Mouse (Mus musculus) limb, embryonic 10.5 days (tissue): ENCODE results near the gene Txndc11. TPM values are rescaled to one million over a fixed set of nuclear protein-coding genes. Genes with fewer than 3 reads are reported as not detected.

Experiments
- DNase-seq: peaks from one replicate; pipeline ENCODE4 v3.0.0-alpha.2; 2017; ENCODE audit warnings: low spot score
- H3K27ac ChIP-seq: fragments of 300-500 bp; sonication (generic); 2 replicates; pipeline ENCODE4 v1.5.1; 2016; ENCODE audit warnings: mild to moderate bottlenecking
- H3K27me3 ChIP-seq: fragments of 300-500 bp; sonication (generic); 2 replicates; pipeline ENCODE4 v1.6.1; 2016; ENCODE audit warnings: low read depth, mild to moderate bottlenecking; ENCODE audit not compliant: poor library complexity, severe bottlenecking
- H3K36me3 ChIP-seq: fragments of 300-500 bp; sonication (generic); 2 replicates; pipeline ENCODE4 v1.6.1; 2016; ENCODE audit warnings: mild to moderate bottlenecking, moderate library complexity
- H3K4me1 ChIP-seq: fragments of 300-500 bp; sonication (generic); 2 replicates; pipeline ENCODE4 v1.6.1; 2016
- H3K4me3 ChIP-seq: fragments of 300-500 bp; sonication (generic); 2 replicates; pipeline ENCODE4 v1.5.1; 2016; ENCODE audit warnings: mild to moderate bottlenecking, moderate library complexity
- H3K9me3 ChIP-seq: fragments of 300-500 bp; sonication (generic); replicated peaks from 2 replicates; pipeline ENCODE4 v1.6.1; 2016; ENCODE audit warnings: mild to moderate bottlenecking
- WGBS: fragments of 180-500 bp; shearing (Covaris S2); methylation state at CpG from one replicate; pipeline ENCODE4 v1.1.7; 2016; 5-methylcytosine and 5-hydroxymethylcytosine counted together
- polyA plus RNA-seq: library from polyadenylated mRNA; unstranded; fragments of >200 nt; fragmentation: Nextera tagmentation; extraction: Ambion mirVana; gene quantifications from 2 replicates; pipeline ENCODE4 v1.2.1, GENCODE M21; 2016

Txndc11 gene
- polyA plus RNA-seq, 1 experiment from 2014 or later, result 33.4 TPM

- 89% methylated on average over 11 of the region's 11 CpGs for WGBS
- peaks cover 9% of the 10 kb centered on the region for H3K4me1 ChIP-seq
- H3K27ac ChIP-seq, result no peak overlapping the region
- no peaks in the 10 kb centered on the region for H3K9me3 ChIP-seq
- DNase-seq, result no peak
- H3K4me3 ChIP-seq, result no peak overlapping the region
- no peaks in the 10 kb centered on the region for H3K36me3 ChIP-seq
- H3K27me3 ChIP-seq, result no peaks in the 10 kb centered on the region
Observed at GRCm38 (mm10) chr16:11051134-11051533, 83.3 kb downstream of the Txndc11 start.

- WGBS, result 86% methylated on average over 2 of the region's 2 CpGs
Observed at GRCm38 (mm10) chr16:11050226-11050625, 84.2 kb downstream of the Txndc11 start.

GRCm38 (mm10) chr16:11047130-11047529 lies 87.3 kb downstream of the Txndc11 start:
- Histone ChIP-seq H3K27ac (no peak overlapping the region), H3K4me3 (no peak overlapping the region), H3K4me1 (peaks cover 7% of the 10 kb centered on the region; the same call in 1 of the 2 replicates), H3K27me3 (no peaks in the 10 kb centered on the region), H3K9me3 (no peaks in the 10 kb centered on the region), H3K36me3 (no peaks in the 10 kb centered on the region)
- no peak for DNase-seq
- WGBS, result 88% methylated on average over 7 of the region's 7 CpGs

More at GRCm38 (mm10) chr16:11050226-11050625, 84.2 kb downstream of the Txndc11 start:
- H3K36me3 ChIP-seq, result no peaks in the 10 kb centered on the region
- H3K9me3 ChIP-seq, result no peaks in the 10 kb centered on the region
- H3K4me3 ChIP-seq, result no peak overlapping the region
- no peaks in the 10 kb centered on the region for H3K27me3 ChIP-seq
- DNase-seq, result no peak
- no peak overlapping the region for H3K27ac ChIP-seq
- 0 out of 2 replicates have a peak, but pooled peaks cover under 1% of the 10 kb centered on the region for H3K4me1 ChIP-seq

- no peaks in the 10 kb centered on the region for H3K27me3 ChIP-seq
- no peak for DNase-seq
- WGBS, result 91% methylated on average over 7 of the region's 7 CpGs
- no peaks in the 10 kb centered on the region for H3K36me3 ChIP-seq
- peaks cover 7% of the 10 kb centered on the region; the same call in 1 of the 2 replicates for H3K4me1 ChIP-seq
- no peaks in the 10 kb centered on the region for H3K9me3 ChIP-seq
- H3K27ac ChIP-seq, result no peak overlapping the region
- H3K4me3 ChIP-seq, result no peak overlapping the region
Observed at GRCm38 (mm10) chr16:11046437-11046836, 88.0 kb downstream of the Txndc11 start.

GRCm38 (mm10) chr16:11043239-11043638 lies 91.2 kb downstream of the Txndc11 start:
- H3K4me3 ChIP-seq, result no peak overlapping the region
- no peaks in the 10 kb centered on the region for H3K27me3 ChIP-seq
- no peaks in the 10 kb centered on the region for H3K9me3 ChIP-seq
- H3K4me1 ChIP-seq, result peaks cover 7% of the 10 kb centered on the region; the same call in 1 of the 2 replicates
- no peak overlapping the region for H3K27ac ChIP-seq
- DNase-seq, result no peak
- no peaks in the 10 kb centered on the region for H3K36me3 ChIP-seq
- WGBS, result 91% methylated on average over 5 of the region's 5 CpGs

- Histone ChIP-seq H3K4me1 (peaks cover 10% of the 10 kb centered on the region; the same call in 1 of the 2 replicates), H3K36me3 (no peaks in the 10 kb centered on the region), H3K27me3 (peaks cover 7% of the 10 kb centered on the region; the same call in 1 of the 2 replicates), H3K27ac (no peak overlapping the region), H3K4me3 (no peak overlapping the region), H3K9me3 (no peaks in the 10 kb centered on the region)
- no peak for DNase-seq
- 82% methylated on average over 2 of the region's 2 CpGs for WGBS
Observed at GRCm38 (mm10) chr16:11040603-11041002, 93.8 kb downstream of the Txndc11 start.

- 0 out of 2 replicates have a peak, but pooled peaks cover 2% of the 10 kb centered on the region for H3K4me1 ChIP-seq
- H3K27me3 ChIP-seq, result peaks cover 7% of the 10 kb centered on the region; the same call in 1 of the 2 replicates
- H3K4me3 ChIP-seq, result no peak overlapping the region
- no peaks in the 10 kb centered on the region for H3K9me3 ChIP-seq
- no peaks in the 10 kb centered on the region for H3K36me3 ChIP-seq
- DNase-seq, result peak; percentile 85
- no peak overlapping the region for H3K27ac ChIP-seq
- 28% methylated on average over 15 of the region's 15 CpGs for WGBS
Observed at GRCm38 (mm10) chr16:11035790-11036431, 98.5 kb downstream of the Txndc11 start.

GRCm38 (mm10) chr16:11035273-11035672 lies 99.2 kb downstream of the Txndc11 start:
- H3K9me3 ChIP-seq, result no peaks in the 10 kb centered on the region
- H3K36me3 ChIP-seq, result no peaks in the 10 kb centered on the region
- H3K27me3 ChIP-seq, result peaks cover 7% of the 10 kb centered on the region; the same call in 1 of the 2 replicates
- WGBS, result 89% methylated on average over 9 of the region's 9 CpGs
- 0 out of 2 replicates have a peak, but pooled peaks cover 2% of the 10 kb centered on the region for H3K4me1 ChIP-seq
- DNase-seq, result no peak
- H3K27ac ChIP-seq, result no peak overlapping the region
- no peak overlapping the region for H3K4me3 ChIP-seq

- H3K27me3 ChIP-seq, result peaks cover 7% of the 10 kb centered on the region; the same call in 1 of the 2 replicates
- 0 out of 2 replicates have a peak, but pooled peaks cover 2% of the 10 kb centered on the region for H3K4me1 ChIP-seq
- no peaks in the 10 kb centered on the region for H3K9me3 ChIP-seq
- H3K4me3 ChIP-seq, result no peak overlapping the region
- WGBS, result 5% methylated on average over 4 of the region's 4 CpGs
- DNase-seq, result peak; percentile 89
- no peak overlapping the region for H3K27ac ChIP-seq
- H3K36me3 ChIP-seq, result no peaks in the 10 kb centered on the region
Observed at GRCm38 (mm10) chr16:11034193-11034803, 100.2 kb downstream of the Txndc11 start.

GRCm38 (mm10) chr16:11031320-11031719 lies 103.1 kb downstream of the Txndc11 start:
- Histone ChIP-seq H3K27ac (no peak overlapping the region), H3K4me1 (0 out of 2 replicates have a peak, but pooled peaks cover 2% of the 10 kb centered on the region), H3K27me3 (no peaks in the 10 kb centered on the region; the same call in 1 of the 2 replicates), H3K4me3 (no peak overlapping the region), H3K36me3 (no peaks in the 10 kb centered on the region), H3K9me3 (no peaks in the 10 kb centered on the region)
- WGBS, result 58% methylated on average over 3 of the region's 3 CpGs
- DNase-seq, result no peak

- no peak for DNase-seq
- 81% methylated on average over 4 of the region's 4 CpGs for WGBS
- H3K36me3 ChIP-seq, result no peaks in the 10 kb centered on the region
- 0 out of 2 replicates have a peak, but pooled peaks cover under 1% of the 10 kb centered on the region for H3K4me1 ChIP-seq
- H3K27ac ChIP-seq, result no peak overlapping the region
- no peaks in the 10 kb centered on the region for H3K27me3 ChIP-seq
- no peak overlapping the region for H3K4me3 ChIP-seq
- no peaks in the 10 kb centered on the region for H3K9me3 ChIP-seq
Observed at GRCm38 (mm10) chr16:11030844-11031243, 103.6 kb downstream of the Txndc11 start.

GRCm38 (mm10) chr16:11028206-11028605 lies 106.2 kb downstream of the Txndc11 start:
- Histone ChIP-seq H3K27ac (no peak overlapping the region), H3K4me1 (no peaks in the 10 kb centered on the region), H3K36me3 (no peaks in the 10 kb centered on the region), H3K4me3 (no peak overlapping the region), H3K27me3 (no peaks in the 10 kb centered on the region), H3K9me3 (no peaks in the 10 kb centered on the region)
- 83% methylated on average over 7 of the region's 7 CpGs for WGBS
- DNase-seq, result no peak
